Mouse (Mus musculus): ENCODE data around the gene Pitpnm3. TPM values are rescaled to one million over a fixed set of nuclear protein-coding genes. Genes with fewer than 3 reads are reported as not detected.

The Pitpnm3 gene
- total RNA-seq, 1 experiment from 2014 or later, result not detected

- no peak for ATAC-seq (replicated peaks; ENCODE audit: insufficient number of reproducible peaks, low FRiP score, low TSS enrichment, poor library complexity, severe bottlenecking)
Measured at GRCm38 (mm10) chr11:72037409-72037808, 98.2 kb downstream of the Pitpnm3 start, which contains the start of gene Aipl1. Gene Aipl1 (minus strand): TSS chr11:72037509.

- no peak for ATAC-seq (replicated peaks; ENCODE audit: insufficient number of reproducible peaks, low FRiP score, low TSS enrichment, poor library complexity, severe bottlenecking)
Measured at GRCm38 (mm10) chr11:72032589-72032988, 103.0 kb downstream of the Pitpnm3 start.

GRCm38 (mm10) chr11:72032091-72032490 lies 103.5 kb downstream of the Pitpnm3 start:
- ATAC-seq (replicated peaks; ENCODE audit: insufficient number of reproducible peaks, low FRiP score, low TSS enrichment, poor library complexity, severe bottlenecking), result no peak

- ATAC-seq (replicated peaks; ENCODE audit: insufficient number of reproducible peaks, low FRiP score, low TSS enrichment, poor library complexity, severe bottlenecking), result no peak
Measured at GRCm38 (mm10) chr11:72031353-72031752, 104.2 kb downstream of the Pitpnm3 start.

- ATAC-seq (replicated peaks; ENCODE audit: insufficient number of reproducible peaks, low FRiP score, low TSS enrichment, poor library complexity, severe bottlenecking), result no peak
Measured at GRCm38 (mm10) chr11:72029143-72029542, 106.4 kb downstream of the Pitpnm3 start.

- no peak for ATAC-seq (replicated peaks; ENCODE audit: insufficient number of reproducible peaks, low FRiP score, low TSS enrichment, poor library complexity, severe bottlenecking)
Measured at GRCm38 (mm10) chr11:72027836-72028235, 107.7 kb downstream of the Pitpnm3 start.

GRCm38 (mm10) chr11:72026516-72026915 lies 109.1 kb downstream of the Pitpnm3 start:
- ATAC-seq (replicated peaks; ENCODE audit: insufficient number of reproducible peaks, low FRiP score, low TSS enrichment, poor library complexity, severe bottlenecking), result no peak

GRCm38 (mm10) chr11:72025843-72026242 lies 109.7 kb downstream of the Pitpnm3 start:
- no peak for ATAC-seq (replicated peaks; ENCODE audit: insufficient number of reproducible peaks, low FRiP score, low TSS enrichment, poor library complexity, severe bottlenecking)

- ATAC-seq (replicated peaks; ENCODE audit: insufficient number of reproducible peaks, low FRiP score, low TSS enrichment, poor library complexity, severe bottlenecking), result peak; percentile 82
Measured at GRCm38 (mm10) chr11:72024193-72024781, 111.3 kb downstream of the Pitpnm3 start.

GRCm38 (mm10) chr11:72023581-72023980 lies 112.0 kb downstream of the Pitpnm3 start:
- no peak for ATAC-seq (replicated peaks; ENCODE audit: insufficient number of reproducible peaks, low FRiP score, low TSS enrichment, poor library complexity, severe bottlenecking)

- ATAC-seq (replicated peaks; ENCODE audit: insufficient number of reproducible peaks, low FRiP score, low TSS enrichment, poor library complexity, severe bottlenecking), result no peak
Measured at GRCm38 (mm10) chr11:72022827-72023226, 112.8 kb downstream of the Pitpnm3 start.

GRCm38 (mm10) chr11:72021015-72021414 lies 114.6 kb downstream of the Pitpnm3 start:
- ATAC-seq (replicated peaks; ENCODE audit: insufficient number of reproducible peaks, low FRiP score, low TSS enrichment, poor library complexity, severe bottlenecking), result no peak

- ATAC-seq (replicated peaks; ENCODE audit: insufficient number of reproducible peaks, low FRiP score, low TSS enrichment, poor library complexity, severe bottlenecking), result no peak
Measured at GRCm38 (mm10) chr11:72017253-72017601, 118.4 kb downstream of the Pitpnm3 start.

- ATAC-seq (replicated peaks; ENCODE audit: insufficient number of reproducible peaks, low FRiP score, low TSS enrichment, poor library complexity, severe bottlenecking), result no peak
Measured at GRCm38 (mm10) chr11:72016518-72017252, 118.9 kb downstream of the Pitpnm3 start.

GRCm38 (mm10) chr11:72014674-72015073 lies 120.9 kb downstream of the Pitpnm3 start:
- no peak for ATAC-seq (replicated peaks; ENCODE audit: insufficient number of reproducible peaks, low FRiP score, low TSS enrichment, poor library complexity, severe bottlenecking)

- ATAC-seq (replicated peaks; ENCODE audit: insufficient number of reproducible peaks, low FRiP score, low TSS enrichment, poor library complexity, severe bottlenecking), result no peak
Measured at GRCm38 (mm10) chr11:72011955-72012354, 123.6 kb downstream of the Pitpnm3 start.

GRCm38 (mm10) chr11:72010940-72011722 lies 124.4 kb downstream of the Pitpnm3 start:
- no peak for ATAC-seq (replicated peaks; ENCODE audit: insufficient number of reproducible peaks, low FRiP score, low TSS enrichment, poor library complexity, severe bottlenecking)

- ATAC-seq (replicated peaks; ENCODE audit: insufficient number of reproducible peaks, low FRiP score, low TSS enrichment, poor library complexity, severe bottlenecking), result no peak
Measured at GRCm38 (mm10) chr11:72010367-72010766, 125.2 kb downstream of the Pitpnm3 start.

GRCm38 (mm10) chr11:72005547-72005946 lies 130.0 kb downstream of the Pitpnm3 start:
- no peak for ATAC-seq (replicated peaks; ENCODE audit: insufficient number of reproducible peaks, low FRiP score, low TSS enrichment, poor library complexity, severe bottlenecking)

- ATAC-seq (replicated peaks; ENCODE audit: insufficient number of reproducible peaks, low FRiP score, low TSS enrichment, poor library complexity, severe bottlenecking), result no peak
Measured at GRCm38 (mm10) chr11:72003171-72003570, 132.4 kb downstream of the Pitpnm3 start.

Data from monocyte, adult 5-6 weeks (primary cell).